Mouse (Mus musculus) olfactory bulb, adult 2 months (tissue): ENCODE results near the gene Camkmt.

ENCODE experiments used
- CTCF ChIP-seq: fragments of 200-500 bp; IDR thresholded peaks from 2 replicates; pipeline ENCODE4 v1.5.1; 2012; ENCODE audit warnings: low read depth, mild to moderate bottlenecking, low read length, moderate library complexity; ENCODE audit not compliant: insufficient read depth
- POLR2A ChIP-seq: fragments of 200-500 bp; IDR thresholded peaks from 2 replicates; pipeline ENCODE4 v1.6.1; 2012; ENCODE audit warnings: mild to moderate bottlenecking, low read depth, low read length, moderate library complexity; ENCODE audit not compliant: insufficient read depth

- no peak for TF ChIP-seq CTCF
- TF ChIP-seq POLR2A: no peak
These were observed 364.1 kb downstream of the Camkmt start for GRCm38 (mm10) chr17:85454419-85454983.
